18 mouse cellular contexts compared by ENCODE assay signal in the genomic region with DNA sequence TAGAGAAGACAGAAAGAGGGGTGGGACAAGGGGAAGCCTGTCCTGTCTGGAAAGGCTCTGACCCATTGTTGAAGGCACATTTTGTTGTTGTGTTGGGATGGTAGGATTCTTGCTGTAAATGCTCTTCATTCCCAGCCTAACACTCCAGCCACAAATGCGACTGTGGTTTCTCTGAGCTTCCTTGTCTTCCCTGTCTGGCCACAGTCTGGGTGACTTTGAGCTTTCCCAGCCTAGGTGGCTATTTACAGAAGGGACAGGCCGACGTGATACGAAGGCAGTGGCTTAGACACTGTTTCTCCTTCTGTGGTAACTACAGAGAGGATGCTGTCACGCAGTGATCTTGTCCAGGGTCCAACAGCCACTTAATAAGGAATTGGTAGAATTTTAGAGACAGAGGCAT. TPM values are rescaled to one million over a fixed set of nuclear protein-coding genes. Genes with fewer than 3 reads are reported as not detected.
DNase-seq lines count a peak whose midpoint lies in the region; ATAC-seq lines count a peak whose summit lies in the region.
"Had no signal": no experiment of that assay in that cellular context is flagged by ENCODE, and none has a peak within 500 bp of the region (broad histone marks: within the 10 kb centered on the region; RNA-seq: fewer than 3 reads in every experiment).

No protein-coding gene starts in this region.

- no peak overlapping the region for H3K4me3 ChIP-seq in heart, embryonic 10.5 days
- H3K4me3 ChIP-seq in heart, embryonic 14.5 days (ENCODE audit: control insufficient read depth in 1 of 2, insufficient read depth in 1 of 2, low read depth in 1 of 2, low read length in 2 of 2), result no peak overlapping the region
- H3K4me3 ChIP-seq in intestine, embryonic 16.5 days (ENCODE audit: low read length), result no peak overlapping the region
- H3K4me3 ChIP-seq: forebrain, embryonic 10.5 days; hindbrain, embryonic 10.5 days; limb, embryonic 13.5 days had no signal

- H3K4me2 ChIP-seq in heart, embryonic 14.5 days (ENCODE audit: low read length), result no peak overlapping the region
- 0 out of 2 replicates have a peak overlapping the region, but pooled peaks have one; percentile 9 for H3K4me2 ChIP-seq in intestine, embryonic 16.5 days (ENCODE audit: low read depth, low read length)
- H3K4me2 ChIP-seq: limb, embryonic 13.5 days had no signal

- no peaks in the 10 kb centered on the region for H3K27me3 ChIP-seq in heart, embryonic 10.5 days (ENCODE audit: insufficient read depth, poor library complexity, severe bottlenecking)
- no peaks in the 10 kb centered on the region for H3K27me3 ChIP-seq in heart, embryonic 14.5 days (ENCODE audit: control insufficient read depth, insufficient read depth, low read length)
- H3K27me3 ChIP-seq in intestine, embryonic 16.5 days (replicated peaks; ENCODE audit: control insufficient read depth, insufficient read depth, low read length), result no peaks in the 10 kb centered on the region
- H3K27me3 ChIP-seq: limb, embryonic 13.5 days had no signal

- no peaks in the 10 kb centered on the region for H3K36me3 ChIP-seq in heart, embryonic 10.5 days
- no peaks in the 10 kb centered on the region for H3K36me3 ChIP-seq in heart, embryonic 14.5 days (ENCODE audit: control insufficient read depth, insufficient read depth, low read length)
- H3K36me3 ChIP-seq in intestine, embryonic 16.5 days (ENCODE audit: control insufficient read depth, insufficient read depth, low read length), result no peaks in the 10 kb centered on the region
- H3K36me3 ChIP-seq: forebrain, embryonic 10.5 days; hindbrain, embryonic 10.5 days; limb, embryonic 13.5 days had no signal

- peaks cover 25% of the 10 kb centered on the region for H3K4me1 ChIP-seq in heart, embryonic 10.5 days
- H3K4me1 ChIP-seq in heart, embryonic 14.5 days (ENCODE audit: control insufficient read depth in 2 of 2, insufficient read depth in 2 of 2, low read length in 2 of 2), result peaks cover 24 to 37% of the 10 kb centered on the region in 2 experiments
- peaks cover 31% of the 10 kb centered on the region for H3K4me1 ChIP-seq in intestine, embryonic 16.5 days (ENCODE audit: control insufficient read depth, insufficient read depth, low read length)
- H3K4me1 ChIP-seq: forebrain, embryonic 10.5 days; hindbrain, embryonic 10.5 days had no signal

- peak; percentile 27 for DNase-seq in layer of hippocampus, adult 9-11 months
- DNase-seq in layer of hippocampus, adult 9-10 months (ENCODE audit: low spot score), result no peak
- peak; percentile 88 for DNase-seq in heart, embryonic 10.5 days (ENCODE audit: low spot score)
- no peak for DNase-seq in frontal cortex, postnatal 25 days (ENCODE audit: low spot score in 2 of 2)
- DNase-seq in natural killer cell, adult 2 months (ENCODE audit: low spot score in 2 of 2), result no peak
- DNase-seq: adrenal gland, postnatal 25 days; cerebellum, adult 9-10 months; gastrocnemius, postnatal 25 days; right cerebral cortex, adult 18-20 months had no signal

- H3K9me3 ChIP-seq in heart, embryonic 10.5 days, result no peaks in the 10 kb centered on the region
- peaks cover 3% of the 10 kb centered on the region; the same call in 1 of the 2 replicates for H3K9me3 ChIP-seq in heart, embryonic 14.5 days (ENCODE audit: control insufficient read depth, low read length)
- no peaks in the 10 kb centered on the region for H3K9me3 ChIP-seq in intestine, embryonic 16.5 days (ENCODE audit: control insufficient read depth, low read length)
- H3K9me3 ChIP-seq: limb, embryonic 13.5 days had no signal

- ATAC-seq in heart, embryonic 14.5 days (ENCODE audit: insufficient number of reproducible peaks, insufficient read depth, low FRiP score, low read depth), result no peak
- ATAC-seq in intestine, embryonic 16.5 days, result peak; percentile 56; the same call in 1 of the 2 replicates
- ATAC-seq: midbrain, embryonic 16.5 days; Patski had no signal

- H3K27ac ChIP-seq in heart, embryonic 10.5 days, result peak overlapping the region; percentile 84; the same call in 1 of the 2 replicates
- peak overlapping the region; percentile 86 to 93 for H3K27ac ChIP-seq in heart, embryonic 14.5 days (replicated peaks in 1 of 2; ENCODE audit: control insufficient read depth in 1 of 2, insufficient read depth in 1 of 2, low read depth in 2 of 2, low read length in 2 of 2)
- H3K27ac ChIP-seq in intestine, embryonic 16.5 days (ENCODE audit: low read length), result peak overlapping the region; percentile 45
- H3K27ac ChIP-seq: forebrain, embryonic 10.5 days; hindbrain, embryonic 10.5 days; limb, embryonic 13.5 days; liver, embryonic 14.5 days; stomach, postnatal 0 days had no signal

- 30% methylated on average over 5 of the region's 5 CpGs for WGBS in heart, embryonic 10.5 days
- 26% methylated on average over 5 of the region's 5 CpGs for WGBS in heart, embryonic 14.5 days
- WGBS in intestine, embryonic 16.5 days, result 32% methylated on average over 5 of the region's 5 CpGs

- 0 out of 2 replicates have a peak overlapping the region, but pooled peaks have one; percentile 3 for H3K9ac ChIP-seq in heart, embryonic 14.5 days (ENCODE audit: low read length)
- no peak overlapping the region for H3K9ac ChIP-seq in intestine, embryonic 16.5 days (ENCODE audit: low read depth, low read length)
- H3K9ac ChIP-seq: limb, embryonic 13.5 days; liver, embryonic 14.5 days had no signal

RNA-seq across cellular contexts. Expression of gene Fam189a2, which starts 27.2 kb away (rescaled TPM):
- 3.3 and 5.3 TPM in 2 replicates for polyA plus RNA-seq in heart, embryonic 10.5 days (2016; fragmentation: Nextera tagmentation; extraction: Ambion mirVana)
- polyA plus RNA-seq in heart, embryonic 14.5 days (2014; fragmentation: Nextera tagmentation; extraction: Ambion mirVana), result 12.6 and 17.8 TPM in 2 replicates
- polyA plus RNA-seq in intestine, embryonic 16.5 days (2015; fragmentation: Nextera tagmentation; extraction: Ambion mirVana), result 0.88 and 0.93 TPM in 2 replicates

Comparison
In these comparisons a context has a peak if more than half of its experiments do, and no peak if none do; other contexts are left out.
1. DNase-seq: peak in layer of hippocampus, adult 9-11 months (single experiment) and heart, embryonic 10.5 days (single experiment); none in layer of hippocampus, adult 9-10 months (single experiment), frontal cortex, postnatal 25 days (0 of 2) and natural killer cell, adult 2 months (0 of 2).
2. Peak in every context shown above with its lines, with median percentiles within 50 percentile points of each other: H3K27ac ChIP-seq.